Mouse (Mus musculus) thymus, adult 2 months (tissue): ENCODE measurements at regions not wholly inside any gene's neighbourhood (a gene's known extent, or its start where the extent isn't known, plus 50 kb on each side); places are given as distances from the start of the nearest gene placed in this dataset.
A peak's percentile ranks its signal among the peaks of the same experiment; 100 is the strongest.

Source experiments
- DNase-seq: peaks from one replicate; pipeline ENCODE4 v3.0.0; 2021
- H3K27ac ChIP-seq: fragments of 200-500 bp; 2 replicates; pipeline ENCODE4 v1.5.1; 2012; ENCODE audit warnings: low read length, control low read depth; ENCODE audit not compliant: control insufficient read depth, insufficient read depth
- H3K27me3 ChIP-seq: fragments of 200-500 bp; 2 replicates; pipeline ENCODE4 v1.6.1; 2012; ENCODE audit warnings: mild to moderate bottlenecking, low read length, moderate library complexity, mixed read lengths; ENCODE audit not compliant: control insufficient read depth, insufficient read depth
- H3K36me3 ChIP-seq: fragments of 200-500 bp; 2 replicates; pipeline ENCODE4 v1.6.1; 2012; ENCODE audit warnings: mild to moderate bottlenecking, low read length, moderate library complexity; ENCODE audit not compliant: control insufficient read depth, insufficient read depth
- H3K4me1 ChIP-seq: fragments of 200-500 bp; replicated peaks from 2 replicates; pipeline ENCODE4 v1.6.1; 2012; ENCODE audit warnings: low read length; ENCODE audit not compliant: control insufficient read depth, insufficient read depth
- H3K4me3 ChIP-seq: fragments of 200-500 bp; 2 replicates; pipeline ENCODE4 v1.5.1; 2012; ENCODE audit warnings: mild to moderate bottlenecking, low read length, control low read depth, moderate library complexity; ENCODE audit not compliant: control insufficient read depth, insufficient read depth
- CTCF ChIP-seq: fragments of 200-500 bp; IDR thresholded peaks from 2 replicates; pipeline ENCODE4 v1.5.1; 2012; ENCODE audit warnings: mild to moderate bottlenecking, control low read depth, low read length, moderate library complexity, borderline replicate concordance; ENCODE audit not compliant: control insufficient read depth, poor library complexity, insufficient read depth; ENCODE audit errors: extremely low read depth
- POLR2A ChIP-seq: fragments of 200-500 bp; IDR thresholded peaks from 2 replicates; pipeline ENCODE4 v1.6.1; 2012; ENCODE audit warnings: mild to moderate bottlenecking, low read length, control low read depth, moderate library complexity; ENCODE audit not compliant: control insufficient read depth, poor library complexity, insufficient read depth; ENCODE audit errors: extremely low read depth
- WGBS: fragments of 180-500 bp; shearing (Covaris S2); methylation state at CpG from one replicate; pipeline ENCODE4 v1.1.7; 2018; 5-methylcytosine and 5-hydroxymethylcytosine counted together

DNA sequence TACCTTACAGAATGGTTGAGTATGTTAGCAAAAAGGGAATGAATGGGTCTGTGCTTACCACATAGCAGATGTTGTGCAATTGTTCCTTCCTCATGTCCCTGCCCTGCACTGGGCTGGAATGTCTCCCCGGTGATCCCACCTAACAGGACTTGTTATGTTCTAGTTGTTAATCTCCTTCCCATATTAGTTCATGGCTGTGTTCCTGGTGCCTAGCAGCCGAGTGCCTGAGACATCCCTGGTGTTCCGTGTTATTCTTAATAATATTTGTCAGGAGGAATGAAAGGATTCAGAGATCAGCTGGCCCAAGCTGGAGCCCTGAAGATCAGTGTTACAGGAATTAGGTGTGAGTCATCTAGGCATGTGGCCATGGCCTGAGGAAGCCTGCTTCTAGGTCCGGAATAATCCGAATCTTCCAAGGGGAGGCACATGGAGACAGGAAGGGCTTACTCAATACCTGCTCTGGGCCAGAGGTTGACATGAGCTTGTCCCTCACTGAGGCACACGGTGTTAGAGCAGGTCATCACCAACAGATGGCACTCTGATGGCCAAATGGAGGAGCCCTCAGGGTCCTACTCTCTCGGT is 171.2 kb downstream of the 4933412E24Rik start:
- Histone ChIP-seq H3K27ac (no peak overlapping the region), H3K36me3 (no peaks in the 10 kb centered on the region), H3K27me3 (no peaks in the 10 kb centered on the region), H3K4me3 (no peak overlapping the region), H3K4me1 (no peaks in the 10 kb centered on the region)
- TF ChIP-seq CTCF (no peak), POLR2A (no peak)
- DNase-seq: no peak
- WGBS: 81% methylated on average over 7 of the region's 7 CpGs

DNA sequence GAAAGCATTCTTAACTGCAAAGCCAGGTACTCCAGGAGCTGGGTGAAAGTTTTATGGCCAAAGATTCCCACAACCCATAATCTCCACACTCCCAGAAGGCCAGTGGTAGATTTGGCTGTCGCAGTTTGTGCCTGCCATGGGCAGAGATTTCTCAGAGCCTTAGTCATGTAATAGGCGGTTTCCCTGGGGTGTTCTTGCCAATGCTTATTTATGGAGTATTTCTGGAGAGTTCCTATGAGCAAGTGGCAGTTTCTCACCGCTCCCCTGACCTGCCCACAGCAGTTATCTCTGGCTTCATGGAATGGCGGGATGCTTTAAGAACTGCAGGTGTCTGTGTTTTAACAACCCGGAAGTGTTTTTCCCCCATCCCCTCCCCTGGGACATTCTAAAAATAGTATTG is 179.8 kb downstream of the 4933412E24Rik start:
- H3K36me3 ChIP-seq: no peaks in the 10 kb centered on the region
- WGBS: 91% methylated on average over 5 of the region's 5 CpGs
- no peak for DNase-seq
- TF ChIP-seq CTCF (no peak), POLR2A (no peak)
- no peak overlapping the region for H3K27ac ChIP-seq
- H3K4me3 ChIP-seq: no peak overlapping the region
- H3K4me1 ChIP-seq: no peaks in the 10 kb centered on the region
- no peaks in the 10 kb centered on the region for H3K27me3 ChIP-seq

DNA sequence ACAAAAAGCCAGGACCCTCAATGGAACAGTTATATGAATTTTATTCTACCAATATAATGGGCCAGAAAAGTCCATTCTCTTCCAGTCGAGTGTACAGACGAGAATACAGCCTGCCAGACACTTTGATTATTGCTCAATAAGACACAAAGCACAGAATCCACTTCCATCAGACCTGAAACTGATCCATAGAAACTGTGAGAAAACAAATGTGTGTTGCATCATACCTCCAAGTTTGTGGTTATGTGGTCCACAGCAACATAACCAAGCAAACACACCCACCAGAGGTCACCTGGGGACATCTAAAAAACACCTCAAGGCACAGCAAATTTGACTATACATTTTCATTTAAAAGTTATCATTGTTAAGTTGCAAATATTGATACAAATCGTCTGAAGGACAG is 183.2 kb downstream of the 4933412E24Rik start:
- TF ChIP-seq POLR2A (no peak), CTCF (no peak)
- Histone ChIP-seq H3K4me1 (no peaks in the 10 kb centered on the region), H3K36me3 (no peaks in the 10 kb centered on the region), H3K27me3 (no peaks in the 10 kb centered on the region), H3K4me3 (no peak overlapping the region), H3K27ac (no peak overlapping the region)
- DNase-seq: no peak
- 98% methylated on average over 3 of the region's 3 CpGs for WGBS

DNA sequence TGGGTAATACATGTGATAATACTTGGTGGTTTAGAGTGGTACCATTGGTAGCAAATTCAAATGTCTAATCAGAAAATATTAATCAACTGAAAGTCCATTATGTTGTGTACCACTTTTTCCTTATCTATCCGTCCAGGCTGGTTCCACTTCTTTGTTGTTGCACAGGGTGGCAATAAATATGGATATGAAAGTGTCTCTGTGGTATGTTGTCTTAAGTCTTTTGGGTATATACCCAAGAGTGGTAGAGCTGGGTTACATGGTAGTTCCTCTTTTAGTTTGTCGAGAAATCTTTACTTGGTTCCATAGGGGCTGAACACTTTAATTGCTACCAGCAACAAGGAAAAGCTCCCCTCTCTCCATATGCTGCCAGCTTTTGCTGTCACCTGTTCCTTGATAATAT is 184.9 kb downstream of the 4933412E24Rik start:
- Histone ChIP-seq H3K4me1 (no peaks in the 10 kb centered on the region), H3K27me3 (no peaks in the 10 kb centered on the region), H3K36me3 (no peaks in the 10 kb centered on the region), H3K27ac (no peak overlapping the region), H3K4me3 (no peak overlapping the region)
- no peak for DNase-seq
- 34% methylated on average over 2 of the region's 2 CpGs for WGBS
- TF ChIP-seq POLR2A: no peak
- no peak for TF ChIP-seq CTCF

DNA sequence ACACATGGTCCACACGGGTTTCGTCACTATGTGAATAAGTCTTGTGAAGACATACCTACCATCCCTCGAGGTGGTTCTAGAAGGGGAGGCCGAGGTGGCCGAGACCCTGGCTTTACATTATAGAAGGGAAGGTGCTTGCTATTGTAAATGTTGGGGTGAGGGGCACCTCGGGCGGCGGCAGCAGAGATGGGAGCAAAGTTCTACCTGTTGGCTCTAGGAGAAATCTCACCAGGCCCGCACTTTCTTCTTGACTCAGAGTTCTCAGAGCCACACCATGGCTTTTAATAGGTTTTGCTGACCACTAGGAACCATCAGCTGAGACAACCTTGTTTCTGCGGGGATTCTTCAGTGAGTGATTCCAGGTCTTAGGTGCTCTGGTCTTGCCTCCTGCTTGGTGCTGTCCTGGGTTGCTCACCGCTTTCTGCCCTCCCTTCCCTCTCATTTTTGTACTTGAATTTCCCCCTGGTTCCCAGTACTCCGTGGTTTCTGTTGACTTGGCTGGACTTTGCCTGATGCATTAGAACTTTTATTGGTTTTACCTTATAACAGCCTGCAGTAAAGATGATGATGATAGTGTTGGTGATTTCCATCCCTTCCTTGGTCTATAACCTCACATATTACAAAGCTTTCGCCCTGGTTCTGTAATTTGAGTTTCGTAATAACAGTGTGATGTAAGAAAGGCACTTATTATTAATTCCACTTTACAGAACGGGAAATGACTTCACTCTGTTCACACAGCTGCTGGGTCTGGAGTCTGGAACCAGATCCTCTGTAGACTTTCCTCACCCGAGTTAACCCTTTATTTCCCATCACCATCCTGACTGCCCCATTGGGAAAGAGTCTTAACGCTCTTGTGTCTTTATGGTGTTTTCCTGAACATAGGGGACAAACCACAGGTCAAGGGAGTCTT is 185.6 kb downstream of the 4933412E24Rik start:
- Histone ChIP-seq H3K27ac (no peak overlapping the region), H3K4me3 (no peak overlapping the region), H3K36me3 (no peaks in the 10 kb centered on the region), H3K27me3 (no peaks in the 10 kb centered on the region), H3K4me1 (no peaks in the 10 kb centered on the region)
- WGBS: 85% methylated on average over 17 of the region's 17 CpGs
- DNase-seq: no peak
- TF ChIP-seq POLR2A (no peak), CTCF (no peak)

DNA sequence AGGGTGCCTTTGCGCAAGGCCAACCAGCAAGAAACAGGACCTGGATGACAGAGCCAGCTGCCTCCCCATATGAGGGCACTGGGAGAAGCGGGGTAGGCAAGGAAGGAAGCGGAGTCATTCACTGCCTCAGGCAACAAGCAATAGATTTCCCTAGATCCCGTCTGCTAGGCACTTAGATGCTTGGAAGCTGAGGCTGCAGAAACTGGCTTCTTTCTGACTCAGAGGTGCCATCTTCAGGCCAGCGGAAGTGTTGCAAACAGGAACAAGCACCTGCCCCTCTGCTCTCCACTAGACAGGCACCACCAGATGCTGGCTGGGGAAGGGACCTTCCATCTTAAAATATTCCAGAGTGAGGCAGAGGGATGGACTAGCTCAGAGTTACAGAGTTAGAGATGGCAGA is 188.0 kb downstream of the 4933412E24Rik start:
- Histone ChIP-seq H3K36me3 (no peaks in the 10 kb centered on the region), H3K4me1 (no peaks in the 10 kb centered on the region), H3K4me3 (no peak overlapping the region), H3K27me3 (no peaks in the 10 kb centered on the region), H3K27ac (no peak overlapping the region)
- TF ChIP-seq CTCF: no peak; the same call in 1 of the 2 replicates
- no peak for TF ChIP-seq POLR2A
- peak; percentile 74 for DNase-seq
- WGBS: 34% methylated on average over 5 of the region's 5 CpGs
